Mouse (Mus musculus): ENCODE measurements around the gene Prpf18. TPM values are rescaled to one million over a fixed set of nuclear protein-coding genes. Genes with fewer than 3 reads are reported as not detected.

Gene Prpf18
- total and polyA plus RNA-seq, 3 experiments: 23.8 to 37.6 (median 35.0) TPM

DNA sequence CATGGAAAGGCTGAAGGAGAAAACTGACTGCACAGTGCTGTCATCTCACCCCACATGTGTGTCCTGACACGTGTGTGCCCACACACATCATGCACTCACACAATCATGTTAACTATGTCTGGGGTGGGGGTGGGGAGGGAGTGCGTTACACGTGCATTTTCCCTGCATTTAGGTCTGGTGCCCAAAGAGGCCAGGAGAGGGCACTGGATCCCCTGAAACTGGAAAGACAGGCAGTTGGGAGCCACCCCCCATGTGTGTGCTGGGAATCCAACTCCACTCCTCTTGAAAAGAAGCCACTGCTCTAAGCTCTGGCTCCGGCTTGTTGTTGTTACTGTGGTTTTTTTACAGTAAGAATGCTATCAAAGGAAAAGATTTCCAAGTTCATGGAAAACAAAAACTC lies 6.8 kb downstream of the Prpf18 start:
- no peak overlapping the region for H3K4me2 ChIP-seq (ENCODE audit: insufficient read depth, low read depth, poor library complexity, severe bottlenecking)
- H3K9ac ChIP-seq (ENCODE audit: insufficient read depth, low read depth): no peak overlapping the region
- H3K79me2 ChIP-seq (replicated peaks; ENCODE audit: control insufficient read depth, extremely low read depth, insufficient read depth, poor library complexity, severe bottlenecking): peaks cover 18% of the 10 kb centered on the region
- H3K27ac ChIP-seq (ENCODE audit: insufficient read depth, low read depth): no peak overlapping the region
- H3K27me3 ChIP-seq (replicated peaks): no peaks in the 10 kb centered on the region
- no peaks in the 10 kb centered on the region for H3K9me3 ChIP-seq (replicated peaks; ENCODE audit: low read length)
- in situ Hi-C loops (cut with MboI; ENCODE audit: low pct_ligation_motif_present, low pct_unique_long_range_greater_than_20kb, low sequenced_read_pairs): loop anchor here (25.0 kb wide), 1 partner anchor 217 kb away; no protein-coding TSS in a partner anchor
- H3K4me1 ChIP-seq (ENCODE audit: control insufficient read depth in 1 of 2, insufficient read depth in 2 of 2): peaks cover 3 to 12% of the 10 kb centered on the region in 2 experiments; a peak in 2 of 4 replicates
- DNase-seq (ENCODE audit: extremely low read depth): no peak
- dilution Hi-C loops (cut with MboI; ENCODE audit: extremely low pct_ligation_motif_present, extremely low pct_unique_long_range_greater_than_20kb, low sequenced_read_pairs): no loop called here
- no peak overlapping the region for H3K4me3 ChIP-seq (replicated peaks in 1 of 3; ENCODE audit: low read depth in 2 of 3, low read length in 2 of 3, poor library complexity in 1 of 3)
- H3K36me3 ChIP-seq (replicated peaks in 1 of 2; ENCODE audit: control insufficient read depth in 1 of 2, insufficient read depth in 1 of 2, low read length in 1 of 2): peaks cover 42 to 62% of the 10 kb centered on the region in 2 experiments
- TF ChIP-seq MAX (IDR thresholded peaks at IDR 0.05; ENCODE audit: low read length) (no peak), MEF2A (IDR thresholded peaks at IDR 0.05; ENCODE audit: borderline replicate concordance, low read depth, low read length) (no peak), TCF12 (IDR thresholded peaks at IDR 0.05; ENCODE audit: low read depth, low read length) (no peak), EP300 (IDR thresholded peaks at IDR 0.05; ENCODE audit: low read length) (no peak), SMC3 (IDR thresholded peaks at IDR 0.05; ENCODE audit: low read depth, low read length) (no peak), NELFE (IDR thresholded peaks at IDR 0.05; ENCODE audit: low read depth, low read length) (no peak), UBTF (IDR thresholded peaks at IDR 0.05; ENCODE audit: low read depth, low read length) (no peak), SIN3A (IDR thresholded peaks at IDR 0.05; ENCODE audit: low read length) (no peak), RCOR1 (conservative IDR thresholded peaks at IDR 0.05; ENCODE audit: low read depth, low read length) (no peak), POLR2AphosphoS2 (IDR thresholded peaks at IDR 0.05; ENCODE audit: low read depth, low read length) (no peak), MAFK (IDR thresholded peaks at IDR 0.05; ENCODE audit: insufficient replicate concordance, low read length) (no peak), RAD21 (IDR thresholded peaks at IDR 0.05; ENCODE audit: low read depth, low read length) (no peak), MAZ (IDR thresholded peaks at IDR 0.05; ENCODE audit: low read depth, low read length) (no peak), NRF1 (IDR thresholded peaks at IDR 0.05; ENCODE audit: low read depth, low read length) (no peak), ZMIZ1 (IDR thresholded peaks at IDR 0.05; ENCODE audit: low read depth, low read length) (no peak), IRF4 (IDR thresholded peaks at IDR 0.05; ENCODE audit: low read depth, low read length) (no peak), PAX5 (IDR thresholded peaks at IDR 0.05; ENCODE audit: low read length) (no peak)

DNA sequence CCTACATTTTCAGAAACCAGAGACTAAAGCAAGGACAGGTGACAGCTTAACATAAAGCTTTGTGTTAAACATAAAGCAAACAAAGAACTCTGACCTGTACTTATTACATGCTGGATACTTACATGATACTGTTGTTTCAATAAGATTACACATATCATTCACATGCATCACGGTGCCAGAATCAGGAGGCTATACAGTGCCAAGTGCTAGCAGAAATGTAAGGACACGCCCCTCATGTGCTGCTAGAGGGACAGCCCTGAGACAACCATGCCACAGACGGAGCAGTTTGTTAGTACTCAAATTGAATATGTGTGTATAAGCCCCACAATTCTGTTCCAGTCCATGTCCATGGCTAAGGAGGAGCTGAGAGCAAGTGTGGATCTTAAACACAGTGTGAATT lies 13.7 kb downstream of the Prpf18 start:
- Histone ChIP-seq H3K9me3 (replicated peaks; ENCODE audit: low read length) (no peaks in the 10 kb centered on the region), H3K79me2 (replicated peaks; ENCODE audit: control insufficient read depth, extremely low read depth, insufficient read depth, poor library complexity, severe bottlenecking) (no peaks in the 10 kb centered on the region), H3K27ac (ENCODE audit: insufficient read depth, low read depth) (no peak overlapping the region), H3K4me2 (ENCODE audit: insufficient read depth, low read depth, poor library complexity, severe bottlenecking) (no peak overlapping the region), H3K36me3 (replicated peaks in 1 of 2; ENCODE audit: control insufficient read depth in 1 of 2, insufficient read depth in 1 of 2, low read length in 1 of 2) (peaks cover 71 to 89% of the 10 kb centered on the region in 2 experiments), H3K9ac (ENCODE audit: insufficient read depth, low read depth) (no peak overlapping the region), H3K27me3 (replicated peaks) (no peaks in the 10 kb centered on the region), H3K4me3 (replicated peaks in 1 of 3; ENCODE audit: low read depth in 2 of 3, low read length in 2 of 3, poor library complexity in 1 of 3) (no peak overlapping the region), H3K4me1 (ENCODE audit: control insufficient read depth in 1 of 2, insufficient read depth in 2 of 2) (no peaks in the 10 kb centered on the region)
- no peak for TF ChIP-seq PAX5 (IDR thresholded peaks at IDR 0.05; ENCODE audit: low read length)
- in situ Hi-C loops (cut with MboI; ENCODE audit: low pct_ligation_motif_present, low pct_unique_long_range_greater_than_20kb, low sequenced_read_pairs) (loop anchor here (25.0 kb wide), 1 partner anchor 224 kb away; no protein-coding TSS in a partner anchor), dilution Hi-C loops (cut with MboI; ENCODE audit: extremely low pct_ligation_motif_present, extremely low pct_unique_long_range_greater_than_20kb, low sequenced_read_pairs) (no loop called here)
- DNase-seq (ENCODE audit: extremely low read depth): no peak

Measured in CH12.LX (cell line).